Mouse (Mus musculus) layer of hippocampus, postnatal 25 days (tissue): Measurements from ENCODE around the gene Gabpb1. TPM values are rescaled to one million over a fixed set of nuclear protein-coding genes. Genes with fewer than 3 reads are reported as not detected.
"Not testable (repeated sequence)": the region's sequence is repeated elsewhere in the genome, so short reads cannot be mapped to it uniquely, and the experiment has no call there.

Source experiments
- DNase-seq, 2 experiments: peaks; one replicate each; pipeline ENCODE4 v3.0.0; 2022; ENCODE audit warnings: mixed read lengths in 2 of 2, low spot score in 1 of 2; ENCODE audit errors: extremely low spot score in 1 of 2
- total RNA-seq, 2 experiments: library from RNA; stranded (reverse); gene quantifications; 2 replicates each; pipeline ENCODE4 v1.2.3; 2021

Gabpb1 gene
- total RNA-seq, 2 experiments from 2014 or later = 18.2 to 20.2 TPM

DNA sequence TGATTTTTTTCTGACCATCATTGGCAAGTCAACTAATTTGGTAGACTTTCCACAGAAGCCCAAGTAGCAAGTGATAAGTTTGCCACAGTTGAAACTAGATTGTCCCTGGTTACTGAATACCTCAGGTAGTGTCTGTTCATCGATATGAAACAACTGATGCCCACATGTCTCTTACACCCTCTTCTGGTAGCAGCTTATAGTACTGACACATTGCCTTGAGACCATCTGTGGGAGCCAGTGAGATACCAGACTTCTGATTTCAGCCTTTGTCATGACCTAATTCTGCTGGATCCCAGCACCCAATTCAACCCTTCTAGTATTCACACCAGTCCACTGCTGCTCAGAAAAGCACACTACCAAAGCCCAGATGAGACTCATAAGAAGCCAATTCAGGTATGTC is 31.4 kb downstream of the Gabpb1 start:
- DNase-seq = peak in 1 of 2 experiments; percentile 5

GRCm38 (mm10) chr2:126640298-126640697 is 35.8 kb downstream of the Gabpb1 start:
- peak in 1 of 2 experiments; percentile 5 for DNase-seq

DNA sequence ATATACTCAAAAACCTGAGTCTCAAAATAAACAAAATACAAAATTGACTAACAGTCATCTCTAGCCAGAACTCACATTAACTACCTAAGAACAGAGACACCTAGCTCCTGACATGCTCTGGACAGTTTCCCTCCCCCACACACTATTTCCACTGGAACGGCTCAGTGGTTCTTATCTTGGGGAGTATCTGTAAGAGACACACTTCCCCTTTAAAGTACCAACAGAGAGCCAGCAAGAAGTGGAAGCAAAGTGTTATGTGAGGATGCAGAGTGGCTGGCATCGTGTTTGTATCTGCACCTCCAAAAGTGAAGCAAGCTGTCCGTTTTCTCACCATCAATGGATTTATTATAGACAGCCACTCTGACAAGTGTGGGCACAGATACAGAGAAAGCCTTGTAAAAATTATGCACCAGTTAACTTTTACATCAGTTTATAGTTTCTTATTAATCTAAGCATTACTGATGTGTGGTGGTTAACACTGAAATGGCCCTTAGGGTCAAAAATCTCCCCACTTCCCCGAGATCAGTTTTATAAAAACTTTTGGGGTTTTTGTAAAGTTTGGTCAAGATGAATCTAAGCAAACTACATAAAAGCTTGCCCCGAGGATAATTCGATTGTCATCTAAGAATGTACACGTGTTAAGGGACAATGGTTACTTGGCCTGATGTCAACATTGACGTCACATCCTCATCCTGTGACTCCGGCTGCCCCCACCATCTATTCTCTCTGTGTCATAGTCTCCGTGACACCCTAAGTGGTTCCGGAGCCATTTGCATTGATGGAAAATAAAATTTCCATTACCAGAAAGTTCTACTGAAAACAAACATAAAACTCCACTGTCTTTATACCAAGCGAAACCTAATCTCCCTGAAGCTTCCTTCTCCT is 40.0 kb downstream of the Gabpb1 start:
- DNase-seq = no peak

DNA sequence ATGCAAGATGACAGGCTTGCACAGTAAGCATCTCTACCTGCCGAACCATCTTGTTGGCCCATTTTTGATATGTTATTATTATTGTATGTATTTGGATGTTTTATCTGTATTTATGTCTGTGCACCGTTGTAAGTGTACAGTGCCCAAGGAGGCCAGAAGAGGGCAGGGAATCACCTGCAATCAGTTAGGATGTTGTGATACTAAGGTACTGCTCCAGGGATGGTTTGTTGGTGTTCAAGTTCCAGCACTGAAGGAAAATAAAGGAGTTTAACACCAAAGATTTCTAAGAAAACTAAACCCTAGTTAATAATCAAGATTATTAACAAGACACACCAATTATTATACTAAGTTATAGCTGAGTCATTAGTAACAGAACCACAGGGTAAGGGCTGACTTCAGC is 43.0 kb downstream of the Gabpb1 start:
- no peak for DNase-seq

DNA sequence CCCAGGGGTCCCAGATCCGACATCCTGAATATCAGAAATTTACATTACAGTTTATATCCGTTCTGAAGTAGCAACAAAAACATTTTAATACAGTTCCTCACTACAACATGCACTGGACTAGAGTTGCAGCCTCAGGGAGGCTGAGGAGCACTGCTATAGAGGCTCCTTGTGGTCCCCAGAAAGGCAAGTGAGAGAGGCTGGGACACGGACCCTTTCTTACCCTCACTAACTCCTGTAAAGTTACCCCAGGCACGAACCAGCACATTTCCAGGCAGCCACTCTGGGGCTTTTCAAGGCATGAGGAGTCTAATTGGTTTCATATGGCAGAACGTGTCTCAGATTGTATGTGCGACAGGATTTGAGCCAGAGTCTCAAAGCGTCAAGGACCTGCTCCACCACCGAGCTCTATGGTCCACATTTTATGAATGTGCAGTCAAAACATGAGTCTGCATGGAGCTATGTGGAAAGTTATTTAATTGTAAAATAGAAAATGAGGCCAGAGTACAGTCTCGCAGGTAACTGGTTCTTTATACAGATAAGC is 47.6 kb downstream of the Gabpb1 start:
- DNase-seq = no peak

DNA sequence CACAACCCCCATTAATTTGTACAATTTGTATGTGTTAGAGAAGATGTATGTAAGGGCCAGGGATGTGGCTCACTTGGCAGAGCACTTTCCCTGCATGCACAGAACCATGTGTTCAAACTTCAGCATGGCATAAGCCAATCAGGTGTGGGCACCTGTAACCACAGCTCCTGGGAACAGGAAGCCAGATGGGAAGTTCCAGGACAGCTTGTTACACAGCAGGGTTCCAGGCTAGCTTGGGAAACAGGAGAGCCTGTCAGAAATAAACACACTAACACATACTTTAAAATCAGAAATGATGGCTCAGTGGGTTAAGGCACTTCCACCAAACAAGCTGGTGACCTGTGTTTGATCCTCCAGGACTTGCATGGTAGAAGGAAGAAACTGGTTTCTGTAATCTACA is 53.0 kb downstream of the Gabpb1 start:
- DNase-seq = no peak

DNA sequence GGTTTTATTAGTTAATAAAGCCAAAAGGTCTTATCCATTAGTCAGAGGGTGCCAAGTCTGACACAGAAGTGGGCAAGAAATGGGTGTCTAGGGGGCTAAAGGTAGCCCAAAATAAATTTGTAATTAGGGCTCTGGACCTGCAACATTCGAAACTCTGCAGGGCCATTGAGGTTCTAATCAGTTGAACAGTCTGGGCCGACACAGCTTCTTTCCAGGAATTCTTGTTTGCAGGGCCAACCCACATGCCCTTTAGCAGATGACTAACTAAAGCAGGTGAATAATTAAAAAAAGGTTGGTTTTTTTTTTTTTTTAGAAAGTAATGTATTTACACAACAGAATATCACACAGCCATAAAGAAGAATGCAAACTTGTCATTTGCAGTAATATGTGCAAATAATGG is 53.7 kb downstream of the Gabpb1 start:
- DNase-seq = no peak

- no peak for DNase-seq
Measured at GRCm38 (mm10) chr2:126619249-126619704, 56.9 kb downstream of the Gabpb1 start, which contains the start of gene Hdc. TSS of gene Hdc (minus strand) at chr2:126619299.

GRCm38 (mm10) chr2:126618470-126619179 is 57.5 kb downstream of the Gabpb1 start:
- no peak for DNase-seq

DNA sequence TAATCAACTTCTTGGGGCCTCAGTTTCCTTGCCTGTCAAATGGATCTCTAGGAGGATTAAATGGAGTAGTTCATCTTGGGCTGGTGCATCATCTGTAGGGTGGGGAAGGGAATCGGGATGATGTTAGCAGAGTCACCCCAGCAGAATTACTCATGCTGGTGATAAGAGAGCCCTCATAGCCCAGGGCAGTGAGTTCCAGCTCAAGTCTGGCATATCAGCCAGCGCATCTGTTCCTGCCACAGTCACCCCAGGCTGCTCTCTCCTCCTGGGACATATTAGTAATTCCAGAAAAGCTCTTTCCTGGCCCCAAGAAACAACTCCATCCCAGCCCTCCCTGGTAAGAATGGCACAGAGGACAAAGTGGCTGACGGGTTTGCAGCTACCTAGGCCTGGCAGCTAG is 60.8 kb downstream of the Gabpb1 start:
- DNase-seq = no peak

DNA sequence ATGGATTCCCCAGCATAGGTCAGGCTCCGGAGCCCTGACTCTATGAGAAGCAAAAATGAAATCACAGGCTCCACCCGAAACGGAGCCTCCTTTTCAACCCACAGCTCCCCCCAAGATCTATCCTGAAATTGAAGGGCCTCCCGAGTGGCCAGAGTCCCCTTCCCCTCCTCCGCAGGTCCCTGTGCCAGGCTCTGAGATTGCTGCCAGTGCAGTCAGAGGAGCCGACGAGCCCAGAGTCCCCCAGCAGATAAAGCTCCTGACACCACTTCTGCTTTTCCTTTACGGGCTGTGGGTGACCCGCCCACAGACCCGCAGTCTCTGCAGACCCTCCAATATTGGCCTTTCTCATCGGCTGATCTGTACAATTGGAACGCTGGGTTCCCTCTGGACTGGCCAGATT is 66.5 kb downstream of the Gabpb1 start:
- DNase-seq = not testable (repeated sequence)

GRCm38 (mm10) chr2:126607553-126608203 is 68.5 kb downstream of the Gabpb1 start:
- DNase-seq = no peak

DNA sequence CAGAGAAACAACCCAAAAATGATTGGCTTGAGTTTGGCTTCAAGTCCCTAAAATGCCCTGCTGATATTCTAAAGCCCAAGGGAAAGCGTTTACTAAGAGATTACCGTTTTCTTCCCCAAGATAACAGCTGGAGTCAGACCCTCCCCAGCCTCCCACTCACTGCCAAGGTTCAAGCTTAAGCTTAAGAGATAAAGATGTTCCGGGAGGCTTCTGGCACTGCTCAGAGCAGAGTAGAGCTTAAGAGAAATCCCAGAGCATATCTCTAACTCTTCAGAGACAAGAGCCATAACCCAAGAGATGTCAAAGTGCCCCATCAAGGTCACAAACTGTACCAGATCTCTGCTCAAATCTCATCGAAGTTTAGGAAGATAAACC is 69.5 kb downstream of the Gabpb1 start:
- no peak for DNase-seq

- no peak for DNase-seq
Measured at GRCm38 (mm10) chr2:126606061-126606687, 70.0 kb downstream of the Gabpb1 start.

DNA sequence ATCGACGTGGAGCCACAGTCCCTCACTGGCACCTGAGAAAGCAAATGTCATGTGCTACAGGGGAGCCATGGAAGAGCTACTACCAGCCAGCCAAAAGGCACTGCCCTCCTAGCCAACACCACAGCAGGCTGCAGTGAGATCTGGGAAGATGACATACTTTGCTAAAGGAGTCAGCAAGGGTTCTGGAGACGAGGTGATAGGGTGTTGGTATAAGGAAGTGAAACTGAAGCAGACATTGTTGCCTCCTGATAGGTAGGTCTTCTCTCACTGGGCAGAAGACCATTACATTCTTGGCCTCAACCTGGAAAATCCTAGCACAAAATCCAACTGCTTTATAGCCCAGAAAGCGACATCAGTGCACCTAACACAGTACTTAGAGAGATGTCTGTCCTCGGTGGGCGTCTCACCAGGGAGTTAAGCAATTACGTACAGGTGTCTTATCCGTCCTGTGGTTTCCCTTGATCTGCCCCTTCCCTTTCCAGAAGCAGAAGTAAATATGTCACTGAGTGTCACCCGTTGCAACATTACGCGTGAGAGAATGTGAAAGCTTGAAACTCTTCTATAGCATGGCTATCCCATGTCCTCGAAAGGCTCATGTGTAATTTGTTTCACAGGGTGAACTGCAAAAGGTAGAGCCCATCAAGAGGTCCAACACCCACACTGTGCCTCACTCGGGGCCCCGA is 74.1 kb downstream of the Gabpb1 start:
- DNase-seq = no peak

GRCm38 (mm10) chr2:126600533-126600932 is 75.6 kb downstream of the Gabpb1 start:
- no peak for DNase-seq

DNA sequence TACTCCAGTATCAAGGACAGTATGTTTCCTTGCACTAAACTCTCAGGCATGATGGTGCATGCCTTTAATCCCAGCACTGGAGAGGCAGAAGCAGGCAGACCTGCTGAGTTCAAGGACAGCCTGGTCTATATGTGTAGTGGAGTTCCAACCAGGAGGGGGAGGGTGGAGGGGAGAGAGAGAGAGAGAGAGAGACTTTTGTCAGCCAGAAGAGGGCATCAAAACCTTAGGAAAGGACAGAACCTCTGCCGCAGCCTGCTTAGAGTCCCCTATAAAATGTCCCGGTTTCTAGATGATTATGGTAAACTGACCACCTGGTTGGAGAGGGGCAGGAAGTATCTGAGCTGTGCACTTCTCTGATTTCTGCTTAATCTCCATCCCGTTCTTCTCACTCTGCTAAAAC is 77.1 kb downstream of the Gabpb1 start:
- DNase-seq = no peak

- no peak for DNase-seq
Measured at GRCm38 (mm10) chr2:126598359-126598758, 77.8 kb downstream of the Gabpb1 start.

- DNase-seq = no peak
Measured at GRCm38 (mm10) chr2:126597279-126598241, 78.6 kb downstream of the Gabpb1 start.
